Mouse (Mus musculus) adrenal gland, adult (tissue): ENCODE results near the gene Ift52.

Source experiments
- DNase-seq, 2 experiments: peaks; one replicate each; pipeline ENCODE4 v3.0.0; 2022 to 2023; ENCODE audit warnings: low spot score in 1 of 2; ENCODE audit not compliant: inconsistent age in 2 of 2

Ift52 gene

DNA sequence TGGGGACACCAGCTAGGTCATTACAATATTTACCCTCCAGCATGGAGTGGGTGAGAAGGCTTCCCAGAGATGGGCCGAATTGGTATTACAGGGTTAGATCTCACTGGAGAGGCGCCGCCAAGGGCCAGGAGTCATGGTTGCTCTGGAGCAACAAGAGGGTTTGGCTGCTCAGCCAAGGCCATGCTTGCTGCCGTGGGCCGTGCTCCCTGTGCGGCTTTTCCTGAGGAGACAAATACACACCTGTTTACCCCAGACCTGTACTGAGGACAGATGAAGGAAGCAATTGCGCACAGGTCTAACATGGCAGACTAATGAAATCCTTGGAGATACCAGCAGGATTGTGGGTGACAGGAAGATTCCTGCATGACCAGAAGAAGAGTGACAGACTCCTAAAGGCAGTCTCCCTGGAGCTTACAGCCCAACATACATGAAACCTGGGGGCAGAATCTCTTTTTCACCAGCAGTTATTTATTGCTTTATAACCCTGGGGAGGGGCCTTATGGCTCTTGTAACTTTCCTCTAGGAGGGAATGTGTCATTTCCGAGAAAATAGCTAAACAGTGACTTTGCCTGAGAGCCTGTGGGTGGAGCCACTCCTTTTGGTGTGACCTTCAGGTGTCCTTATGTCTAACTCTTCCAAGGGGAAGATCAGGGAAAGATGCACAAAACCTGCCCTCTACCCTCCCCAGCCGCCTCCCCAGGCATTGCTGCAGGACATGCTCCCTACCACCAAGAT is 56.0 kb downstream of the Ift52 start:
- DNase-seq = peak in 1 of 2 experiments; percentile 46

DNA sequence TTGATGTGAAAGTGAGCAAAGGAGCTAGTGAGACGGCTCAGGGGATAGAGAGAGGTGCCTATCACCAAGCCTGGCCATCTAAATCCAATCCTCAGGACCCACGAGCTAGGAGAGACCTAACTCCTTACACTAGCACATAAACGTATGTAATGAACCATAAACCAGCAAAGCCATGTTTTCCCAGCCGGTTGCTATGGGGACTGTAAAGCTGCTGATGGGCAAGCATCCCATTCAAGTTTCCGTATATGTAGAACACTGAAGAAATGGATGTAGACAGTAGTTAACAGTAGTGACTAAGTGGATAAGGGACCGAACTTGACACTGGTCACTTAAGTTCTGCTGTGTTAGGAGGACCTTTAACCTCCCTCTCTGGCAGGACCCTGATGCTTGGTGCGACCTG is 56.9 kb downstream of the Ift52 start:
- DNase-seq = no peak

DNA sequence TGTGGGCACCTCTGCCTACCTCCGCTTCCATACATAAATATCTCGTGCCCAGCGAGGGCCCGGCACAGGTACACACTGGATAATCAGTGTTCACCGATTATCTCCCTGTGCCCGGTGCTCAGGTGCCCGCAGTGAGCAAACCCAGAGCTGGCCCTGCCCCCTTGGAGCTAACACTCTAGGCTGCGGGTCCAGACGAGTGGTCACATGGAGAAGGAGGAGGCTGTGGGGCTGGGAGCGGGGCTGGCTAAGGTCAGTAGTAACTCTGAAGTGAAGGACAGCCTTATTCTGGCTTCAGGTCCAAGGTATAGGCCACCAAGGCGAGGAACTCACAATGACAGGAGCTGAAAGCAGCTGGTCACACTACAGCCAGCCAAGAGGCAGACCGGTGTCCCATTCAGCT is 57.7 kb downstream of the Ift52 start:
- no peak for DNase-seq

DNA sequence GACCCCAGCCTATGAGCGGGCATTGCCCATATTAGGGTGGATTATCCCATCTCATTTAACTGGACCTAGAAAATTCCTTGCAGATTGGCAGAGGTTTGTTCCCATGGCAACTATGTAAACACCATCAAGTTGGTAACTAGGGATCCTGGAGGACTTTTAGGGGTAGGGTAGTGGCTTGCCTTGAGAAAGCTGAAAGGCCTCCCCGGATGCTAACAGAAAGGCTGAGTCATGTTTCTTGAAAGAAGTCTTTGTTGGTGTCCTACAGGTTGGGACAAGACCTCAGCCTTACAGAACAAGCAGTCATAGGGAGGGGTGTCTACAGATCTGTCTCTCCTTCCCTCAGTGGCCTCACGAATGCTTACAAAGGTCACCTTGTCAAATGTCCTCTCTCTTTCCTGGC is 58.1 kb downstream of the Ift52 start:
- DNase-seq = no peak

DNA sequence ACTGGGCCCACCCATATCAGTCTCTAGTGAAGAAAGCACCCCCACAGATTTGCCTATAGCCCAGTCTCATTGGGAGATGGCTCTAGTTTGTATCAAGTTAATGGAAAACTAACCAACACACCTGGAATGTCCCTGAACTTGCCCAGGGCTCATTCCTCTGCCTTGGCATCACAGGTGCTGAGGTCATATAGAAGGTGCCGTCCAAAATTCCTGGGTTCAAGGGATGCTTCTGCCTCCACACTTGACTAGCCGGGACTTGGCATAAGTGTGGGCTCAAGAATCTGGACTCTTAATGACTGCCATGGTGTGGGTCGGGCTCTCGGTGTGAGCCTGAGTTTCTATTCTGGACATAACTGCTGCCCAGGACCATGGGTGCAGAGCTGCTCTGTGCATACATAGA is 61.9 kb downstream of the Ift52 start:
- no peak for DNase-seq

DNA sequence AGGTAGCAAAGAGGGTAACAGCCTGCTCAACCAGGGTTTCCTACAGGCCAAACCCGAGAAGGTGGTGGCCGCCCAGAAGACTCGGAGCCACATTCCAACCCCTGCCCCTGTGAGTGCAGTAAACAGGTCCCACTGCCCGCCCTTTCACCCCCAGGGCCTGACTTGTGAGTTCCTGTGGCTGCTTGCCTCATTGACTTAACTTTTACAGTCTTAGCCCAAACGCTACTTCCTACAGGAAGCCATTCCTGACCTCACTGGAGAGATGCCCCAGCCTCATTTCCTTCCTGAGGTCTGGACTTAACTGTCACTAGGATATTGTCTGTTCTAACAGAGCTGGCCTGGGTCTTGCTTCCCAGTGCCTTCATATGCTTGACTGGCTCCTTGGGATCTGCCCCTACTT is 65.4 kb downstream of the Ift52 start:
- DNase-seq = peak; percentile 21 to 61

DNA sequence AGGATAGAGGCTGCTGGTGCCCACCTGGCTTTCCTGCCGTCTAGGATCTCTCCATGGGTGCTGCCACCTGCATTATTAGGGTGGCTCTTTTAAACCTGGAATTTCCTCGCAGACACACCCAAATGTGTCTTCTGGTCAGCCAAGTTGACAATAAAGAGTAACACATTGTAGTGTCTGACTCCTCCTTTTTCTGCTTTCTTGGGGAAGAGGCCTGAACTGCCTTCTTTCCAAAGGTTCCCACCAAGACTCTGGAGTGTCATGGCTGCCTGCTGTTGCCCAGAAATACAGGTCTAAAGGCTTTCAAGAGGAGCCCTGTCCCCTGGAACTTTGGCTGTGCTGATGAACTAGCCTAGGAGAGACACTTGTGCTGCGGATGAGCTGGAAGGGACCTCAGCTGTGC is 67.4 kb downstream of the Ift52 start:
- no peak for DNase-seq

DNA sequence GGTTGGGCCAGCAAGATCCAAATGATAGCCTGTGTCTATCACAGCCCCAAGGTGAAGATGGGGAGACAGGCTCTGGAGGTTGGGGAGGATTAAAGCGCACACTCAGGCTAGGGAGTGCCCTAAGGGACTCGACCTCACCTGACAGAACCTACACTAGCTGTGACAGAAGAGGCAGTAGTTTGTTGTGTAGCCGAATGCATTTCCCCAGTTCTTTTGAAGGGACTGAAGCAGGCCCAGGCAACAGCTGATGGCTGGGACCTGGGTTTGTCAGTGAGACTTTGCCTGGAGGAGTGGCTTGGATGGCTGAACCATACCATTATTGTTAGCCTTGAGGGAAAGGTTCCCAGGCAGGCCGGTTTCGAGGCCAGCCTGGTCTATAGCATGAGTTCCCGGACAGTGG is 67.9 kb downstream of the Ift52 start:
- no peak for DNase-seq

DNA sequence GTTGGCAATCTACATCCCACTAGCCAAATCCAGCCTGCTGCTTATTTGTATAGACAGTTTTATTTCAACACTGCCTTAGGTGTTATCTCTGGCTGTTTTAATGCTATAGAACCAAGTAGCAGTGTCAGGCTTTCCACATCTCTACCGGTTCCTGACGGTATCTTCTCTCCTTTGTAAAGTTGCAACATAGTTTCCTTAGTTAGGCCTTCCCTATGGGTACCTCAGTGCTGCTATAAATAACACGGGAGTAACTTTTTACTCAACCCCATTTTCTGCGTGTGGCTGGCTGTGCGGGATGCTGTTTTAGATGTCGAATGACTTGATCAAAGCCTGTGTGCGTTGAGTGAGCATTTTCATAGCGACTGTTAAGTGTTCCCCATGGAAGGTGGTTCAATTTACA is 69.4 kb downstream of the Ift52 start:
- no peak for DNase-seq

DNA sequence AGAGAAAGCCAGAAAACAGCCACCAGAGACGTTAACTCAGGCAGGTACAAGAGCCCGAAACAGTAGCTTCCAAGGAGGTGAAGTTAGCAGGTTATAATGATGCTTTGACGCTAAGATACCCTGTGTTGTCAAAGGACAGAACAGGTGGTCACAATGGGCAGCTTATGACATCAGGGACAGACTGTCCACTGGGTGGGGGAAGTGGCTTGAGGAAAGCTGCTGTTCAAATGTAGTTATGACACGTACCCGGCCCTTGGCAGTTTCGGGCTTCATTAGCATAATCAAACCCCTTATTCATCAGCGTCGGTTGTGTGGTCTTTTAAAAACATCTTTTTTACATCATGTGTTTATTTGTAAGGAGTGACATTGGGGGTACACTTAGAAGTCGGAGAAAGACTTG is 70.6 kb downstream of the Ift52 start, which contains the start of gene Gtsf1l:
TSS of gene Gtsf1l (minus strand) at position 128 of the 400 bp plus-strand sequence.
- no peak for DNase-seq

DNA sequence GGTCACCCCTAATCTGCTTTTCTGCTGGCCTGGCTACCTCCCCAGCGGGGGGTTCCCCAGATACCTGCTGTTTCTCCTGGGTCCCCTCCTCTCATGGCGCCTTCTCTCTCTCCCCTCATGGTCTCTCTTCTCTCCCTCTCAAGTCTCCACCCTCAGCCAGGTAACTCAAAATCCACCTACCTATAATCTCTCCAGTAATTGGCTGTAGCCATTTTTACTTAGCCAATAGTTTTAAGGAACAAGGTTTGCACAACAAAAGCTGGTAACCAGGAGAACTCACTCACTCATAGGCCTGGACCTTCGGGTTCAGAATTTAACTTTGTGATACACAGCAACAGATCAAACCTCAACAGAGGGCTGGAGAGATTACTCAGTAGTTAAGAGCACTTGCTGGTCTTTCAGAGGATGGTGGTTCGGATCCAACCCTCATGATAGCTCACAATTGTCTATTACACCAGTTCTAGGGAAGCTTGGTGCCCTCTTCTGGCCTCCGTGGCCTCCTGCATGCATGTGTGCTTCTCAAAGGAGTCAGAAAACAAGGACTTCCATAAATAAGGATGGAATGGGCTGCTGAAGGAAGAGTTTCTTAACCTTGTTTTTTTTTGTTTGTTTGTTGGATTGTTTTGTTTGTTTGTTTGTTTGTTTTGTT is 72.4 kb downstream of the Ift52 start:
- DNase-seq = peak; percentile 35 to 79

DNA sequence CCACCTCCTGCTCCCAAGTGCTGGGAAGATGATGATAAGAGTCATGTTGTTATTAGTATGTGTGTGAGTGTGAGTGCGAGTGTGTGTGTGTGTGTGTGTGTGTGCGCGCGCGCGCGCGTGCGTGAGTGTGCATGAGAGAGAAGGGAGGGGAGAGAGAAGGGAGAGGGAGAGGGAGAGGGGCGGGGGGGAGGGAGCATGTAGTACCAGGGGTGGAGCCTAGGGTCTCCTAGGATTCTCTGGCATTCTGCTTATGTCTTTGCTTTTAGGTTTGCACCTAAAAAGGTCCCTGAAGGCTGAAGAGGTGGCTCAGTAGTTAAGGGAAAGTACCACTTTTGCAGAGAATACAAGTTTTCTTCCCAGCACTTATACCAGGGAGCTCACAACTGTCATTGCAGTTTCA is 77.8 kb downstream of the Ift52 start:
- DNase-seq = no peak
